Mouse (Mus musculus) bone marrow macrophage, adult 2 months (primary cell): Measurements from ENCODE around the gene Pex6.

Experiments
- CTCF ChIP-seq: IDR thresholded peaks from 2 replicates; pipeline ENCODE4 v1.5.1; 2012; ENCODE audit warnings: low read depth, mild to moderate bottlenecking, low read length, moderate library complexity
- POLR2A ChIP-seq: IDR thresholded peaks from 2 replicates; pipeline ENCODE4 v1.6.1; 2012; ENCODE audit warnings: mild to moderate bottlenecking, low read depth, low read length, borderline replicate concordance

DNA sequence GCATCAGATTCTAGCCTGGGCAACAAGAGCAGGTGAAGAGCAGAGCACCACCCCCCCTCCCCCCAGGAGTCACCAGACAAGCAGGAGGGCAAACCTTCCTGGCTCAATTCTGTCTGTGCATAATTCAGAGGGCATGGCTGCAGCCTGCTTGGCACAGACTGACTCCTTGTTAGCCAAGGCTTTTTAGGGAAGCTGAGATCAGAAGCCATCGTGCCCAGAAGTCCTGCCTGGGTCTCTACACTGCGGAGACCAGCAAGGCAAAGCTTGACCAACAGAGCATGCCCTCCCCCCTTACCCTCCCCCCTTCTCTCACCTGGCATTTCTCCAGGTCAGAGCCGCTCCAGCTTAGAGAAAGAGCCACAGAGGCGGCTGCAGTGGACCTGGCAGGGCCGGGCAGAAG is 48.5 kb upstream of the Pex6 start:
- TF ChIP-seq CTCF (no peak), POLR2A (no peak)
